Mouse (Mus musculus) cerebellum, adult 11 months (tissue): ENCODE results near the gene Gm4985.
"Not testable (repeated sequence)": the region's sequence is repeated elsewhere in the genome, so short reads cannot be mapped to it uniquely, and the experiment has no call there.

ENCODE experiments used
- DNase-seq: peaks from one replicate; pipeline ENCODE4 v3.0.0; 2022

Gene Gm4985

DNA sequence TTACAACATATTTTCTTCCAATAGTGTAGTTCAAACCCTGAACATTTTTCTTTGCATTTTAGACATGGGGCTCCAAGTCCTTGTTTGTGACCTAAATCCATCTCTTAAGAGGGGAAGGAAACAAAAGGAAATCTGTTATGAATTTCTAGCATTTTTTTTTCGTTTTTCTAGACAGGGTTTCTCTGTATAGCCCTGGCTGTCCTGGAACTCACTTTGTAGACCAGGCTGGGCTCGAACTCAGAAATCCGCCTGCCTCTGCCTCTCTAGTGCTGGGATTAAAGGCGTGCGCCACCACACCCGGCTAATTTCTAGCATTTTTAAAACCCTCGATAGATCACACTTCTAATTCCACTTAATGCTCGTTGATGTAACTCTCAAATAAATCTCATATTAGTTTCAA is at the start of gene Gm4985:
Gene Gm4985, minus strand, starts transcription at position 101 of the 400 bp plus-strand sequence.
- not testable (repeated sequence) for DNase-seq

DNA sequence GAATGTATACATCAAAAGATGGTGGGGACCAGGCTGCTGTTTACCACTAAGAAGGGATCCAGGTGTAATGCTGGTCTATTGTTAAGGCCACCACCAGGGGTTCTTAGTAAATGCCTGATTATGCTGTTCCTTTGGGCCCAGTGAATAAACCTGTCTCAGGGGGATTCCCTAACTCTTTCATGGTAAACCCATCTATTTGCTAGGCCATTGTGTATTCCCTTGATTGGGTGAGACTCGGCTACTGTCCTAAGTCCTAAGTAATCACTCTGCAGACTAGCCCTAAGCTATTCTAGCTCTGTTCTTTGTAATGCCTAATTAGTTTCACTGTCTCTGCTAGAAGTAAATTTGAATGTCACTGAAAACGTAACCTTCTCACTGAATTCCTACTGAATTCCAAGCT is 4.6 kb downstream of the Gm4985 start:
- DNase-seq, result no peak
